Mouse (Mus musculus): ENCODE data around the gene Cdk2ap2. TPM values are rescaled to one million over a fixed set of nuclear protein-coding genes. Genes with fewer than 3 reads are reported as not detected.
"Not testable (repeated sequence)": the region's sequence is repeated elsewhere in the genome, so short reads cannot be mapped to it uniquely, and the experiment has no call there.

Cdk2ap2 gene
- 10 to 100 TPM; 28.8 to 34.1 TPM for total RNA-seq (2021)

DNA sequence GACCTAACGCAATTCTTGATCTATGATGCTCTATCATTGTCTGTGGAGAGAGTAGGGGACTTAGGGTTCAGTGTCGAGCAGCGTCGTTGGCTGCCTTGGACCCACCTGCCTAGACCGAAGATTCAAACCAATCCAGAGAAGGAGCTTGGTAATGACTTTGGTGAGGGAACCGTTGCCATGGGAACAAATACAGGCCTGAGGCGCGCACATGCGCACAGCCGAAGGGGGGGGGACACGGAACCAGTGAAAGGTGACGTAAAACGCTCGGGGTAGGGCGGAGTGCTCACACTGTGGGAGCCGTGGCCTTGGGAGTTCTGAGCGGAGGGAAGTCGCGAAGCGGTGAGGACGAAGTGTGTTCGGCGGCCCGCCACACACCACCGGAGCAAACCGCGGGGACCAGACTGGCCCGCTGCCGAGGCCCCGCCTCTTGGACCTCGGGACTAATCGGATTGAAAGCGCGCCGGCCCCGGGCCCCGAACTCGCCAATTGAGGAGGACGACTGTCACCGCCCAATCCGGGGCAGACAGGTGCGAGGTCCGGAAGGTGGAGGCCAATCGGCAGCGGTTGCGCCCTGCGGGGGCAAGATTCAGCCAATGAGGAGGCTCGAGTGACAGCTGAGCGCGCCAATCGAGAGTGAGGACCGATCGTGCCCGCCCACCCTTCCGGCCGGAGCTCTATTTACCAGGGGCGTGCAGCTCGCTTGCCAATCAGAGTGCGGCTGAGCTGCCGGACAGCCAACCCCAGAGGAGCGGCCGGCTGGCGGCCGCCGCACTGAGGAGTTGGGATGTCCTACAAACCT, at the start of gene Cdk2ap2:
Cdk2ap2 (plus strand) TSS at position 541 of the 799 bp plus-strand sequence.
- peak; percentile 100 for DNase-seq (ENCODE audit: low spot score in 2 of 2)
- intact Hi-C loops (cut with DNase I), result loop anchor here (5.0 kb wide), 1 partner anchor 50 kb away; the partner anchor contains the start of gene Gstp2

DNA sequence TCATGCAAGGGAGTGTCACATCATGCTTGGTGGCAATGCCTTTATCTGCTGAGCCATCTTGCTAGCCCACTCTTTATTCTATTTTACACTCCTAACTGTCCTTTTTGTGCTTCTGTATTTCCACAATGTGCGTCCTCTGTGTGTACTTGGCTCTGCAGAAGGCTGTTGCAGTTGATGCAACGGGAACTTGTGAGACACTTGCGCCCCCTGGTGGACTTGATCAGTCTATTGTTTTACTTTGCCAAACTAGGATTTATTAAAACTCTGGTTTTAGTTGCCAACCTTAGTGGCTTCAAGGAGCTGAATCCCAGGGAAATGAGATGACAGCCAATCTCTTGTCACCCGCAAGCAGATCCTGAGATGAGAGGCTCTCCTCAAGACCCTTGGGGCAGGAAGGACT, 49.1 kb upstream of the Cdk2ap2 start:
- peak; percentile 46 to 50 for DNase-seq (ENCODE audit: low spot score in 2 of 2)
- intact Hi-C loops (cut with DNase I), result loop anchor here (1.0 to 5.0 kb wide), 2 partner anchors 29 to 49 kb away; partner anchors contain the start of genes Cdk2ap2 and Pitpnm1

DNA sequence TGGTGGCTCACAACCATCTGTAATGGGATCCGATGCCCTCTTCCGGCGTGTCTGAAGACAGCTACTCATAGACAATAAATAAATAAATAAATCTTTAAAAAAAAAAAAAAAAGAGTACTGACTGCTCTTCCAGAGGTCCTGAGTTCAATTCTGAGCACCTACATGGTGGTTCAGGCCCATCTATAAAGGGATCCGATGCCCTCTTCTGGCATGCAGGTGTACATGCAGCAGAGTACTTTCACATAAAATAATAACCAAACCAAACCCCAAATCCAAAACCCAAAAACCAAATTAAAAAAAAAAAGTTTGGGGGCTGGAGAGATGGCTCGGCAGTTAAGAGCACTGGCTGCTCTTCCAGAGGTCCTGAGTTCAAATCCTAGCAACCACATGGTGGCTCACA, 47.9 kb upstream of the Cdk2ap2 start:
- intact Hi-C loops (cut with DNase I), result loop anchor here (5.0 kb wide), 1 partner anchor 48 kb away; the partner anchor contains the start of genes Cdk2ap2 and Pitpnm1
- not testable (repeated sequence) for DNase-seq (ENCODE audit: low spot score in 2 of 2)

DNA sequence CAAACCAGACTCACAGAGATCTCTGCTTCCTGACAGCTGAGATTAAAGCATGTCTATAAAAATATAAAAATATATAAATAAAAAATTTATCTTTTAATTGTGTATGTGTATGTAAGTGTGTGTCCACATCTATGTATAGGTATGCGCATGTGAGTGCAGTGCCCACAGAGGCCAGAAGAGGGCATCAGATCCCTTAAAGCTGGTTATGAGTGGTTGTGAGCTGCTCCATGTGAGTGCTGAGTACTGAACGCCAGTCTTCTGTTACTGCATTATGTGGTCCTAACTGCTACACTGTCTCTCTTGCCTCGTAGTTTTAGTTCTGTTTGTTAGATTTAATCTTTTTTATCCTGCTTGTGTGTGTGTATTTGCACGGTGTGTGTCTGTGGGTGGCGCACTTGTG, 46.0 kb upstream of the Cdk2ap2 start:
- DNase-seq (ENCODE audit: low spot score in 2 of 2), result no peak
- intact Hi-C loops (cut with DNase I), result no loop called here

DNA sequence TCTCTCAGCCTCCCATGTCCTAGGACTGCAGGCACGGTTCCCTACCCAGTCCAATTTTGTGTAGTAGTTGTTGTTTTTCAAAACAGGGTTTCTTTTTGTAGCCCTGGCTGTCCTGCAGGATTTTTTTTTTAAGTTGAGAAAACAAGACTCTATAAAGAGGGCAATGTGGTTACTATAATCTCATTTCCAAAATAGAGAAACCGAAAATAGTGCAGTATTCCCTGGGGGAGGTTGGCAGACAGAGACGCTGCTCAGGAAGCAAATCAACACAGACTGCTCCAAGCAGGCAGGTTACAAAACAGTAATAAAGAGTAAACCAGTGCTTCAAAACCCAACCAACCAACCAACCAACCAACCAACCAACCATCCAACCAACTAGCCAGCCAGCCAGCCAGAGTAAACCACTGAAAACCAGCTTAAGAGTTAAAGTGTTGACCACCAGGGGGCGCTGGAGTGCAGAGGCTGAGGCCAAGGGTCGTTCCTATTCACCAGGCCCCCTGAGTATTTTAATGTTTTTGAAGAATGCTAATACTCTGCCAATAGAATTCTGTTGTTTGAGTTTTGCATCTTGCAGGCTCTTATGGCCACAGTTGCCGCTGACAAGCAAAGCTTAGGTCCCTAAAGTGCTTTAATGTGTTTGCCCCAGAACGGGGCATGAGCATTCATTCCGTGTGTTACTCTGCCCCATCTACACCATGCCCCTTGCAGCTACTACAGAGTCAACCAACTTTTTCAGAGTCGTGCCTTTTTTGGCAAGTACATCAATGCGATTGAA, 45.1 kb upstream of the Cdk2ap2 start:
- intact Hi-C loops (cut with DNase I), result no loop called here
- DNase-seq (ENCODE audit: low spot score in 2 of 2), result peak in 1 of 2 experiments; percentile 25

DNA sequence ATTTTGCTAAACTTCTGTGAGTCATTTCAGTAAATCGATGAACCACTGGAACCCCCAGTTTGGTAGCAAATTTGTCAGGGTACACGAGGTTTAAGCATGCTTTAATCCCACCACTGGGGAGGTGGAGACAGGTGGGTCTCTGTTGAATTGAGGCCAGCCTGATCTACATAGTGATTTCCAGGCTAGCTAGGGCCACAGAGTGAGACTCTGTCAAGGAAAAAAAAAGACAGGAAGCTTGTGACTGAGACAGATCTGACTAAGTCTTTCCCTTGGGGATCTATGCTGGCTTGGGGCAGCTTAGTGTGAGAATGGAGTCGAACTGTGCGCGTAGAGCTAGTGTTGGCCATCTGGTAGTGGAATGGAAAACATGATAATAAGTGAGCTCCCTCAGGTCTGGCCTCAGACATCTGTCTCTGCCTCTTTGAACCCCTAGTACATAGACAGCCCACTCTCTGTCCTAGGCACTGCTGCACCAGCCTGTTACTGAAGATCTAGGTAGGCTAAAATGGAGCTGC, 44.4 kb upstream of the Cdk2ap2 start:
- intact Hi-C loops (cut with DNase I), result no loop called here

DNA sequence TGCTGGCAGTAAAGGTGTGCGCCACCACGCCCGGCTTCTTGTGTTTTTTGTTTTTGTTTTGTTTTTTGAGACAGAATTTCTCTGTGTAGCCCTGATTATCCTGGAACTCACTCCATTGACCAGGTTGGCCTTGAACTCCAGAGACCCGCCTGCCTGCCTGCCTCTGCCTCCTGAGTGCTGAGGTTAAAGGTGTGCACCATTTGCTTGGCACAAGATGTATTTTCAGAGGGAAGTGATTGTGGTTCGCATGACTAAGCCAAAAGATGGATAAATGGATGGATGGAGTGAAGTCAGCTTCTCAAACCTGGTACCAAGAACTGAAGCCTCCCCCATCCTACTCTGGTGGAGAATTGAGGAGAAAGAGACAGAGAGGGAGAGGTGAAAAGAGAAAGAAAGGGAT, 42.4 kb upstream of the Cdk2ap2 start:
- intact Hi-C loops (cut with DNase I), result no loop called here
- no peak for DNase-seq (ENCODE audit: low spot score in 2 of 2)

More for the DNA sequence above, 44.4 kb upstream of the Cdk2ap2 start:
- no peak for DNase-seq (ENCODE audit: low spot score in 2 of 2)

DNA sequence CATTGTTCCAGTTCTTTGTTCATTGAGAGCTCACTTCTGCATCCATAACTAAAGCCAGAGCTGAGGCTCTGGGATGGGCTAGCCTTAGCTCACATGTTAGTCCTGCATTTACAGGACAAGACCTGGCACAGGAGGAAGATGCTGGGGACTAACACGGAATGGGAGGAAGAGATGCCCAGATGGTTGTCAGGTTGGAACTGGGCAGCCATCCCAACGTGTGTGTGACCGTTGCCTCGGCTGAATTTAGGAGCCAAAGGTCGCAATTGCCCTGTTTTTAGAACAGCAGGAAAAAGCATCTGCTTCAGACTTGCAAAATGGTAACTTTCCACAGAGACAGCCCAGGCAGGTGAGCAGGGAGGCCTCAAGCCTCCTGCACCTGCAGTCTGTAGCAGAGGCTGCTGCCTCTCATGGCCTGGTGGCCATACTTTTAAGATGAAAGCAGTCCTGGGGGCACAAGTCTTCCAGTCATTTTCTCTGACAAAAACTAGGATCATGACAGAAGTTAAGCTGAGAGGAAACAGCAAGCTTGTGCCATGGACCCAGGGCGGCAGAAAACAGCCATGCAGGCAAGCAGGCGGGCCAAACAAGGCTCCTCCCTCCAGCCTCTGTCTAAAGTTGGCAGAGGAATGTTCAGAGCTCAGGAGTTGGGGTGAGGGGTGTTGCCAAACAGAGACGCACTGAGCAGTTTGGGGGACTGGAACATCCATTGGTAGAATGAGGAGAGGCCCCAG, 41.6 kb upstream of the Cdk2ap2 start:
- intact Hi-C loops (cut with DNase I), result no loop called here
- no peak for DNase-seq (ENCODE audit: low spot score in 2 of 2)

DNA sequence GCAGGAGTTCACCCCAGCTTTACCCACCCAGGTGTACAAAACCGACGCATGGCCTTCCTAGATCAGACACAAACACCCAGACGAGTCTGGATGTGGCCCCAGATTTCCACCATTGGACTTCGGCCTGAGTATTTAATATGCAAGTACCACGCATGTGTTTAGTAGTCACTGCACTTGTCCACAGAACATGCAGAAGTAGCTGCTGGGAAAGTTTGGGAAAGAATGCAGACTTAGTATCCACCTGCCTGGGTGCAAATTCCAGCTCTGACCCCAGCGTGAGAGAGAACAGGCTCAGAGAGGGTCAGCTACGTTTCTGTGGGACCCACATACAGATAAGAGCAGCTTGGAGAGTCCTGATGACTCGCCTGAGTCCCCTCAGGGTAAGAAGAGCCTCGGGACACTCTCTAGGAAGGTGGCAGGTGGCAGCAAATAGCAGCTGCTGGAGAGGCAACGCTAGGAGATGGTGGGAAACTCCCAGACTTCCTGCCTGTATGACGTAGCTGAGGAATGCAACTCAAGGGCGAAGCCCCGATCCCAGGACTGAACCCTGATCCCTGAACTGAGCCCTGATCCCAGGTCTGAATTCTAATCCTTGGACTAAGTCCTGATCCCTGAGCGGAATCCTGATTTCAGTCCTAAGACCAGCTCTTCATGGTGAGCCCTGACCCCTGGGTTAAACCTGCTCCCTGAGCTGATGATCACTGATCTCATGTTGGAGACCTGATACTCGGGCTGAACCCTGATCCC, 40.9 kb upstream of the Cdk2ap2 start:
- no peak for DNase-seq (ENCODE audit: low spot score in 2 of 2)
- intact Hi-C loops (cut with DNase I), result no loop called here

DNA sequence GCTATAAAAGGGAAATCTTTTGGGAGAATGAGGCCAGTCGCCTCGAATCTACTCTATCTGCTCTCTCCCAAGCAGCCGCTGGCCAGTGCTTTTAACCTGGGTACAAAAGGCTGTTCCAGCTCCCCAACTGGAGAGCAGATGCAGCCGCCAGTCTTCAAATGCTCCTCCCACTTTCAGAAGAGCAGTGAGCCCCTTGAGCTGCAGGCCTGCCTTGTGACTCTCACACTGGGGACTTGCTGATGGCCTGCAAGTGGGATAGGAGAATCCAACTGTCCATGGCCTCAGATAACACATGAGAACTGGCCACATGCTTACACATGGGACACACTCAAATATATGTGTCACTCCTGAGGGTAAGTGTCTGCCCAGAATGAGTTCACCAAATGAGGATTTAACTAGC, 40.3 kb upstream of the Cdk2ap2 start:
- DNase-seq (ENCODE audit: low spot score in 2 of 2), result no peak
- intact Hi-C loops (cut with DNase I), result no loop called here

DNA sequence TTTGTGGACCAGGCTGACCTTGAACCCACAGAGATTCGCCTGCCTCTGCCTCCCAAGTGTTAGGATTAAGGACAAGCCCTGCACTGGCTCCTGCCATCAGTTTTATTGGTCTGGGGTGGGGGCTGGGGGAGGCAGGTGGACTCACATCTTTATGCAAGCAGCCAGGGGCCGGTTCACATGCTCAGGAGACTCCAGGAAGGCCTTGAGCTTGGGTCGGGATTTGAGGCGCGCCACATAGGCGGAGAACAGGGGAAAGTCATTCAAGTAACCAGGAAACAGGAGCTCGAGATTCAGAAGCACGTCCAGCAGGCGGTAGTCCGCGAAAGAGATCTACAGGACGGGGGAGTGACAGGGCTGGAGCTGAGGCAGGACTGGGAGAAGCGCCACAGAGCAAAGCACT, 39.6 kb upstream of the Cdk2ap2 start:
- DNase-seq (ENCODE audit: low spot score in 2 of 2), result no peak
- intact Hi-C loops (cut with DNase I), result no loop called here

DNA sequence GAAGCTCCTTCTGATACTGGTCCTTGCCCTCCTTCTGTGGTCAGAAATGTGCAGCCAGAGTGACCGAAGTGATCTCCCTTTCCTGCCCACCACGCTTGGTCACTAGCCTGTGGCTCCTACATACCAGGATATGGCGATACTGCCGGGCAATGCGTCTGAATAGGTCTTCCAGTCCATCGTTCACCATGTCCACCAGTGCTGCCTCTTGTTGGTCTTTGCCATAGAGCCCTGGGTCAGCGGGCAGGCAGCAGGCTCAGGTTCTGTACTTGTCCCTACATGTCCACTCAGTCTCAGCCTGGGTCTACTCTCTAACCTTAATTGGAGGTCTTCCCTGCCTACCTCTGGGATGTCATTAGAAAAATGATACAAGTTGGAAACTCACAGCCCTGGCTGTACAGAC, 39.0 kb upstream of the Cdk2ap2 start:
- DNase-seq (ENCODE audit: low spot score in 2 of 2), result no peak
- intact Hi-C loops (cut with DNase I), result no loop called here

DNA sequence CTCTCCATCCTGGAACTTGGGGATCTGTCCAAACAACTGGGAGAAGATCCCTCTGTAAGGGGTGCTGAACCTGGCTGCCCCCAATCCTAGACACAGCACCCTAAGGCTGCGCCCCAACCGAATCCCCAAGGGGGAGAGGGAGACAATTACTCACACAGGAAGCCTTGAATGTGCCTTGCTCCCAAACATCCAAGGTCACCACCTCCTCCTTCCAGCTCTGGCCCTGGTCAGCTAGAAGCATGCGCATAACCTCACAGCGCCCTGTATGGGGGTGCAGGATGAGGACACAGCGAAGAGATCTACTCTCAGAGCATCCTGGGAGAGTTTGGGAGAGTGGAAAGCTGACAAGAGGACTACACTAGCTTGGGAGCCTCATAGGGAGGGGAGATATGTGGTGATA, 38.4 kb upstream of the Cdk2ap2 start:
- no peak for DNase-seq (ENCODE audit: low spot score in 2 of 2)
- intact Hi-C loops (cut with DNase I), result no loop called here

DNA sequence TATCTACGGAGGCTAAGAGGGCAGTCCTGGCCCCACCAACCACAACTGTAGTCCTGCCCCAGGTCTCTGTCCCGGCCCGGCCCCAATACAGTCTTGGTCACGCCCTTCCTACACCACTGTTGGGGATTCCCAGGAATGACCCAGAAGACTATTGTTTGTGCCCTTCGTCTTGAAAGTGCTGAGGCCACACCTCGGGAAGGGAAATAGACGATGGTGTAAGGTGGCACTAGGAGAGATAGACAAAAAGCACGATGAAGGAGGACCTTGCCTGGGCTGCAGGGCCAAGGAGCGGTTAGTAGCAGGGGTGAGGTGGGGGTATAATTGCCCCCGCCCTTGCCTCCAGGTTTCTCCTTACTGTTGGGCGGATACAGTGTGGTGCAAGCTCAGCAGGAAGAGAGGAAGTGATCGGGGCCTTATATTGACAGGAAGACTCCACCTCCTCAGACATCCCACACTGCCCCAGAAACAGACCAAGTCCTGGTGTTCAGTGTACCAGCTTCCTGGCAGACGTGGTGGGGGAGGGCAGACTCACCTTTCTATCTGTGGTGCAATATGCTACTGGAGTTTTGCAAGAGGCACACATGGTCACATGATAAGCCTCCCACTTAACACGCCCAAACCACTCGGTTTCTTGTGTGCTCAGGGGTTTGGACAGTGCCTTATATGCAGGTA, 37.8 kb upstream of the Cdk2ap2 start, which contains the start of gene Gstp3:
Gstp3 (minus strand) TSS at position 501 of the 672 bp plus-strand sequence.
- intact Hi-C loops (cut with DNase I), result no loop called here

DNA sequence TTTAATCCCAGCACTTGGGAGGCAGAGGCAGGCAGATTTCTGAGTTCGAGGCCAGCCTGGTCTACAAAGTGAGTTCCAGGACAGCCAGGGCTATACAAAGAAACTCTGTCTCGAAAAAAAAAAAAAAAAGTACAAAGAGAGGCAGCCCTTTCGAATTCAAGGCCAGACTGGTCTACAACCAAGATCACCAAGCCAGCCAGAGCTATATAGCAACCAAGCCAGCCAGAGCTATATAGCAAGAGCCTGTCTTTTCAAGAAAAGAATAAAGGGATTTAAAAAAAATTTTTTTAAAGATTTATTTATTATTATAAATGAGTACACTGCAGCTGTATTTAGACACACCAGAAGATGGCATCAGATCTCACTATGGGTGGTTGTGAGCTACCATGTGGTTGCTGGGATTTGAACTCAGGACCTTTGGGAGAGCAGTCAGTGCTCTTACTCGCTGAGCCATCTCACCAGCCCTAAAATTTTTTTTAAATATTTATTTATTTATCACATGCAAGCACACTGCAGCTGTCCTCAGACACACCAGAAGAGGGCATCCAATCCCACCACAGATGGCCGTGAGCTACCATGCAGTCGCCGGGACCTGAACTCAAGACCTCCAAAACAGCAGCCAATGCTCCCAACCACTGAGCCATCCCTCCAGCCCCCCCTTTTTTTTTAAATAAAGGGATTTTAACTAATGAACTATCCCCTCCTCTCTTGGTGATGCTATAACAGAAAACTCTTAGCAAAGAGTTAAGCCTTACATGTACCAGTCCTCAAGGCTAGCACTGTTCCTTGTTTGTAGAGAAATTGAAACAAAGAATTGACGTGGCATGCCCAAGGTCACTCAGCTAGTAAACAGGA, 36.7 kb upstream of the Cdk2ap2 start:
- intact Hi-C loops (cut with DNase I); DNase-seq (ENCODE audit: low spot score in 2 of 2): not testable (repeated sequence)

More for the DNA sequence above, 37.8 kb upstream of the Cdk2ap2 start, which contains the start of gene Gstp3:
- DNase-seq (ENCODE audit: low spot score in 2 of 2), result no peak

DNA sequence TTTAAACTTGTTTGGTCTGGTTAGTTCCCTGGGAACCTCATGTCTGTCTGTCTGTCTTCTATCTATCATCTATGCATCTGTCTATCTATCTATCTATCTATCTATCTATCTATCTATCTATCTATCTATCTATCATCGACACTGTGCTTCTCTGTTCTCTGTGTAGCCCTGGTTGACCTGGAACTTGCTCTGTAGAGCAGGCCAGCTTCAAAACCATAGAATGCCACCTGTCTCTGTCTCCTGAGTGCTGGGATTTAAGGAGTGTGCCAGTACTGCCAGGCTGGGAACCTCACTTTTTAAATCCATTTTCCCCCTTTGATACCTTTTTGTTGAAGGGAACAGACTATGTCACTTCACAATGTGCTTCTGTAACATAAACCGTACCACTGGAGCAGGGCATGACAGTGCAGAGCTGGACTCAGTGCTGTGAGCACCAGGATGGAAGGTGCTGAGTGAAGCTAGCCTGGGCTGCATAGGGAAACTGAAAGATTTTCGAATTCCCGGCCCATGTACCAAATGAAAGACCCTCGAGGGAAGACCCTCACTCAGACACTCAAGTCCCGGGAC, 36.0 kb upstream of the Cdk2ap2 start:
- intact Hi-C loops (cut with DNase I), result no loop called here
- no peak for DNase-seq (ENCODE audit: low spot score in 2 of 2)

DNA sequence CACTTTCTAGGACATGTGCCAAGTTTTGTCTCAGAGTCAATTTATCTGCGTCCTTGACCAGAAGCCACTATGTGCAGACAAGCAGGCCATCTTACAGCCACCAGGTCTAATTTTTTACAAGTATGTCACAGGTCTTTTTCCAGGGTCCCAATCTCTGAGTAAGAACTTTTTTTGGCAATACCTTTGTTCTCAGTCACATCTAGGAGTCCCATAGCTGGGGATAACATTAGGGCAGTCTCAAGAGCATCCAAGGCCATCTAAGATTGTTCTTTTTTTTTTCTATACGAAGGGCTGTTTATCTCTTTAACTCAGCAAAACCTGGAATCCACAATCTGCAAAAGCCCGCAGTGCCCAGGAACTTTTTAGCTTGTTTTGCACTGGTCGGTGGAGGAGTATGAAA, 33.6 kb upstream of the Cdk2ap2 start:
- DNase-seq (ENCODE audit: low spot score in 2 of 2); intact Hi-C loops (cut with DNase I): not testable (repeated sequence)
